Mouse (Mus musculus) erythroblast, adult 5-6 weeks (primary cell): ENCODE data around the gene Il9r. TPM values are rescaled to one million over a fixed set of nuclear protein-coding genes. Genes with fewer than 3 reads are reported as not detected.
"Not testable (repeated sequence)": the region's sequence is repeated elsewhere in the genome, so short reads cannot be mapped to it uniquely, and the experiment has no call there.

Experiments used
- ATAC-seq: replicated peaks from 2 replicates; pipeline ENCODE4 v1.8.0; 2016; ENCODE audit warnings: moderate number of reproducible peaks, mild to moderate bottlenecking, moderate TSS enrichment, inconsistent platforms; ENCODE audit not compliant: poor library complexity, low FRiP score, severe bottlenecking
- total RNA-seq, 2 experiments: library from RNA; stranded (forward) in 1 of 2; stranded (reverse) in 1 of 2; fragments of 150-400 nt in 1 of 2; fragments of 200-764, 138-1000 nt in 1 of 2; gene quantifications; 2 replicates each; pipeline versions ENCODE4 v1.2.3 to v1.2.4; 2015 to 2017; ENCODE audit warnings: low replicate concordance in 2 of 2

The Il9r gene
- total RNA-seq, 2 experiments from 2014 or later, result not detected

- ATAC-seq, result no peak
Measured at GRCm38 (mm10) chr11:32201922-32202685, 2.0 kb upstream of the Il9r start.

GRCm38 (mm10) chr11:32200992-32201391 is 913 bp upstream of the Il9r start:
- ATAC-seq, result not testable (repeated sequence)

GRCm38 (mm10) chr11:32199230-32199629 is 849 bp downstream of the Il9r start:
- ATAC-seq, result no peak

GRCm38 (mm10) chr11:32198256-32198955 is 1.7 kb downstream of the Il9r start:
- ATAC-seq, result no peak

- no peak for ATAC-seq
Measured at GRCm38 (mm10) chr11:32197766-32198165, 2.3 kb downstream of the Il9r start.

GRCm38 (mm10) chr11:32196727-32197126 is 3.4 kb downstream of the Il9r start:
- ATAC-seq, result no peak

- ATAC-seq, result no peak
Measured at GRCm38 (mm10) chr11:32195867-32196540, 4.1 kb downstream of the Il9r start.

- no peak for ATAC-seq
Measured at GRCm38 (mm10) chr11:32194626-32195025, 5.5 kb downstream of the Il9r start.

- ATAC-seq, result no peak
Measured at GRCm38 (mm10) chr11:32194086-32194485, 6.0 kb downstream of the Il9r start.

- ATAC-seq, result no peak
Measured at GRCm38 (mm10) chr11:32193156-32193555, 6.9 kb downstream of the Il9r start.

- ATAC-seq, result no peak
Measured at GRCm38 (mm10) chr11:32190603-32191110, 9.4 kb downstream of the Il9r start.

GRCm38 (mm10) chr11:32190119-32190518 is 10.0 kb downstream of the Il9r start:
- ATAC-seq, result no peak

- no peak for ATAC-seq
Measured at GRCm38 (mm10) chr11:32189434-32189833, 10.6 kb downstream of the Il9r start.

GRCm38 (mm10) chr11:32188881-32189280 is 11.2 kb downstream of the Il9r start:
- ATAC-seq, result no peak

GRCm38 (mm10) chr11:32187256-32187655 is 12.8 kb downstream of the Il9r start:
- ATAC-seq, result no peak

- ATAC-seq, result no peak
Measured at GRCm38 (mm10) chr11:32186031-32186430, 14.0 kb downstream of the Il9r start.

GRCm38 (mm10) chr11:32184469-32184868 is 15.6 kb downstream of the Il9r start:
- ATAC-seq, result no peak

- ATAC-seq, result peak; percentile 86
Measured at GRCm38 (mm10) chr11:32181973-32182868, 17.9 kb downstream of the Il9r start.

- ATAC-seq, result no peak
Measured at GRCm38 (mm10) chr11:32181246-32181645, 18.8 kb downstream of the Il9r start.

GRCm38 (mm10) chr11:32178506-32178905 is 21.6 kb downstream of the Il9r start:
- ATAC-seq, result no peak
